Mouse (Mus musculus) G1E (cell line): ENCODE measurements around the gene Igfbpl1.

ENCODE experiments used
- CTCF ChIP-seq: IDR thresholded peaks from 2 replicates; pipeline ENCODE4 v1.5.1; 2012; ENCODE audit warnings: low read depth, low read length, inconsistent platforms, mixed read lengths
- GATA2 ChIP-seq: IDR thresholded peaks from 2 replicates; pipeline ENCODE4 v1.6.1; 2012; ENCODE audit warnings: low read depth, low read length, inconsistent platforms, borderline replicate concordance
- TAL1 ChIP-seq: conservative IDR thresholded peaks from 2 replicates; pipeline ENCODE4 v1.6.1; 2012; ENCODE audit warnings: low read depth, low read length, inconsistent platforms, mixed read lengths

DNA sequence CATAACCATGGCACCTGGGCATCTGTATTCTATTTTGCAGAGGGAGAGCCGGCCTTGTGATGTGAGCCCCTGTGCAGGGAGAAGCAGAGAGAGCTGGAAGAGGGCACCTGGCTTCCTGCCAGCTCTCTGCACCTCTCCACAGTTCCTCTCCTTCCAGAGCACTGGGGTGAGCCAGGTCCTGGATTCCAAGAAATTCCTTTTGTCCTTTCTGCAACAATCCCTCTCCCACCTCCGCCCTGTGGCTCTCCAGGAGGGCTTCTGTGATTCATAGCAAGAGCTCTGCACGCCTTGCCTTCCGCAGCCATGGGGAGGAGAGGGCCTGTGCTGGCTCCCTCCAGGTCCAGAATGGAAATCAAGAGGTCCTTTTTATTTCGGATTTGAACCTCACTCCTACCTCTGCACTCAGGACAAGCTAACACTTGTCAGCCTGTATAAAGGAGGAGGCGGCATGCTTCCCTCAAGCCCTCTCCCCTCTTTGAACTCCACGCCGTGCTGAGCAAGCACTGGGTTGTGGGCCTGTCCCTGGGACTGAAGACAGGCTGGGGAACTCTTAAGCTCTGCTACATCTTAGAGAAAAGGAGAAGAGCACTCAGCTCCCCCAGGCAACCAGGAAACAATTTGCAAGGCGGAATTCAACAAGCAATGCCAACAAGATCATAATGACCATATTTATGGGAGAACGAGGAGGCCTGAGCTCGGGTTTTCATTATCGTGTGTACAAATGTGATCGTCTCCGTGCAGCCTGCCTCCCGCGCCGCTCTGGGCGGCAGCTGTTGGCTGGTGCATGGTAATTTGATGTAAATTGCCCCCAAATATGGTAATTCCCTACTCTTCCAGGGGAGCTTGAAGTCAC is 63.2 kb downstream of the Igfbpl1 start:
- TF ChIP-seq CTCF (no peak), GATA2 (no peak), TAL1 (no peak)
